Mouse (Mus musculus): ENCODE results near the gene Lrrc32. TPM values are rescaled to one million over a fixed set of nuclear protein-coding genes. Genes with fewer than 3 reads are reported as not detected.
A peak's percentile ranks its signal among the peaks of the same experiment; 100 is the strongest.

The Lrrc32 gene
- polyA plus RNA-seq, 1 experiment from 2014 or later = 6.4 TPM

GRCm38 (mm10) chr7:98454397-98455120, 34.5 kb upstream of the Lrrc32 start:
- H3K36me3 ChIP-seq (ENCODE audit: insufficient read depth, low read length) = no peaks in the 10 kb centered on the region
- no peak overlapping the region for H3K9ac ChIP-seq (replicated peaks; ENCODE audit: low read depth)
- H3K4me3 ChIP-seq (ENCODE audit: low read depth, low read length) = no peak overlapping the region
- DNase-seq (ENCODE audit: low spot score) (no peak), ATAC-seq (no peak)
- H3K4me1 ChIP-seq (ENCODE audit: insufficient read depth, low read depth, low read length) = no peaks in the 10 kb centered on the region
- H3K9me3 ChIP-seq (ENCODE audit: low read length) = no peaks in the 10 kb centered on the region
- no peak overlapping the region for H3K27ac ChIP-seq (ENCODE audit: low read length)
- WGBS = 63% methylated on average over 10 of the region's 10 CpGs
- no peaks in the 10 kb centered on the region for H3K27me3 ChIP-seq (replicated peaks; ENCODE audit: insufficient read depth, low read length)
- TF ChIP-seq EP300 (IDR thresholded peaks at IDR 0.05) (no peak), CTCF (IDR thresholded peaks at IDR 0.05) (no peak)
- H3K4me2 ChIP-seq (replicated peaks; ENCODE audit: low read depth, low read length) = no peak overlapping the region

GRCm38 (mm10) chr7:98460319-98460718, 28.8 kb upstream of the Lrrc32 start:
- H3K4me3 ChIP-seq (ENCODE audit: low read depth, low read length) = no peak overlapping the region
- TF ChIP-seq CTCF (IDR thresholded peaks at IDR 0.05) = no peak
- no peak for TF ChIP-seq EP300 (IDR thresholded peaks at IDR 0.05)
- H3K9me3 ChIP-seq (ENCODE audit: low read length) = no peaks in the 10 kb centered on the region
- no peaks in the 10 kb centered on the region for H3K27me3 ChIP-seq (replicated peaks; ENCODE audit: insufficient read depth, low read length)
- no peaks in the 10 kb centered on the region for H3K4me1 ChIP-seq (ENCODE audit: insufficient read depth, low read depth, low read length)
- WGBS = 43% methylated on average over 7 of the region's 7 CpGs
- no peak overlapping the region for H3K9ac ChIP-seq (replicated peaks; ENCODE audit: low read depth)
- DNase-seq (ENCODE audit: low spot score) (no peak), ATAC-seq (no peak)
- H3K4me2 ChIP-seq (replicated peaks; ENCODE audit: low read depth, low read length) = no peak overlapping the region
- no peaks in the 10 kb centered on the region for H3K36me3 ChIP-seq (ENCODE audit: insufficient read depth, low read length)
- no peak overlapping the region for H3K27ac ChIP-seq (ENCODE audit: low read length)

- Histone ChIP-seq H3K27me3 (replicated peaks; ENCODE audit: insufficient read depth, low read length) (no peaks in the 10 kb centered on the region), H3K4me1 (ENCODE audit: insufficient read depth, low read depth, low read length) (no peaks in the 10 kb centered on the region), H3K27ac (ENCODE audit: low read length) (no peak overlapping the region), H3K9ac (replicated peaks; ENCODE audit: low read depth) (no peak overlapping the region), H3K9me3 (ENCODE audit: low read length) (no peaks in the 10 kb centered on the region), H3K4me3 (ENCODE audit: low read depth, low read length) (no peak overlapping the region), H3K4me2 (replicated peaks; ENCODE audit: low read depth, low read length) (no peak overlapping the region), H3K36me3 (ENCODE audit: insufficient read depth, low read length) (no peaks in the 10 kb centered on the region)
- DNase-seq (ENCODE audit: low spot score) (no peak), ATAC-seq (peak; percentile 17; the same call in 1 of the 2 replicates)
- no peak for TF ChIP-seq CTCF (IDR thresholded peaks at IDR 0.05)
- WGBS = 62% methylated on average over 3 of the region's 3 CpGs
Measured at GRCm38 (mm10) chr7:98469089-98469488, 20.0 kb upstream of the Lrrc32 start.

GRCm38 (mm10) chr7:98472529-98472928, 16.6 kb upstream of the Lrrc32 start:
- H3K4me3 ChIP-seq (ENCODE audit: low read depth, low read length) = no peak overlapping the region
- H3K36me3 ChIP-seq (ENCODE audit: insufficient read depth, low read length) = no peaks in the 10 kb centered on the region
- H3K27me3 ChIP-seq (replicated peaks; ENCODE audit: insufficient read depth, low read length) = no peaks in the 10 kb centered on the region
- TF ChIP-seq EP300 (IDR thresholded peaks at IDR 0.05) (no peak), CTCF (IDR thresholded peaks at IDR 0.05) (no peak)
- no peak overlapping the region for H3K4me2 ChIP-seq (replicated peaks; ENCODE audit: low read depth, low read length)
- no peaks in the 10 kb centered on the region for H3K9me3 ChIP-seq (ENCODE audit: low read length)
- DNase-seq (ENCODE audit: low spot score) (no peak), ATAC-seq (no peak)
- no peak overlapping the region for H3K9ac ChIP-seq (replicated peaks; ENCODE audit: low read depth)
- no peak overlapping the region for H3K27ac ChIP-seq (ENCODE audit: low read length)
- WGBS = 75% methylated on average over 2 of the region's 2 CpGs
- no peaks in the 10 kb centered on the region for H3K4me1 ChIP-seq (ENCODE audit: insufficient read depth, low read depth, low read length)

GRCm38 (mm10) chr7:98474558-98474957, 14.5 kb upstream of the Lrrc32 start:
- no peak overlapping the region for H3K4me3 ChIP-seq (ENCODE audit: low read depth, low read length)
- H3K27ac ChIP-seq (ENCODE audit: low read length) = no peak overlapping the region
- DNase-seq (ENCODE audit: low spot score) (no peak), ATAC-seq (no peak)
- H3K9me3 ChIP-seq (ENCODE audit: low read length) = no peaks in the 10 kb centered on the region
- 72% methylated on average over 1 of the region's 1 CpGs for WGBS
- H3K27me3 ChIP-seq (replicated peaks; ENCODE audit: insufficient read depth, low read length) = no peaks in the 10 kb centered on the region
- H3K36me3 ChIP-seq (ENCODE audit: insufficient read depth, low read length) = no peaks in the 10 kb centered on the region
- H3K4me2 ChIP-seq (replicated peaks; ENCODE audit: low read depth, low read length) = no peak overlapping the region
- no peaks in the 10 kb centered on the region for H3K4me1 ChIP-seq (ENCODE audit: insufficient read depth, low read depth, low read length)
- TF ChIP-seq CTCF (IDR thresholded peaks at IDR 0.05) (no peak), EP300 (IDR thresholded peaks at IDR 0.05) (no peak)
- no peak overlapping the region for H3K9ac ChIP-seq (replicated peaks; ENCODE audit: low read depth)

GRCm38 (mm10) chr7:98477153-98477552, 11.9 kb upstream of the Lrrc32 start:
- Histone ChIP-seq H3K4me3 (ENCODE audit: low read depth, low read length) (no peak overlapping the region), H3K27ac (ENCODE audit: low read length) (no peak overlapping the region), H3K27me3 (replicated peaks; ENCODE audit: insufficient read depth, low read length) (no peaks in the 10 kb centered on the region), H3K9me3 (ENCODE audit: low read length) (no peaks in the 10 kb centered on the region), H3K9ac (replicated peaks; ENCODE audit: low read depth) (no peak overlapping the region), H3K36me3 (ENCODE audit: insufficient read depth, low read length) (no peaks in the 10 kb centered on the region), H3K4me2 (replicated peaks; ENCODE audit: low read depth, low read length) (no peak overlapping the region), H3K4me1 (ENCODE audit: insufficient read depth, low read depth, low read length) (no peaks in the 10 kb centered on the region)
- WGBS = 71% methylated on average over 4 of the region's 4 CpGs
- DNase-seq (ENCODE audit: low spot score) = no peak
- ATAC-seq = no peak
- TF ChIP-seq CTCF (IDR thresholded peaks at IDR 0.05) (no peak), EP300 (IDR thresholded peaks at IDR 0.05) (no peak)
